Mouse (Mus musculus) forebrain, embryonic 11.5 days (tissue): ENCODE data around the gene Zfp46. TPM values are rescaled to one million over a fixed set of nuclear protein-coding genes. Genes with fewer than 3 reads are reported as not detected.

Experiments
- ATAC-seq: fragments of 200-750 bp; cut with Nextera tagmentation; replicated peaks from 2 replicates; pipeline ENCODE4 v1.8.0; 2017; ENCODE audit warnings: moderate TSS enrichment; ENCODE audit not compliant: low FRiP score
- DNase-seq: peaks from one replicate; pipeline ENCODE4 v3.0.0-alpha.2; 2017; ENCODE audit warnings: low spot score
- H3K27ac ChIP-seq: fragments of 300-500 bp; sonication (generic); 2 replicates; pipeline ENCODE4 v1.5.1; 2014; ENCODE audit warnings: low read depth, low read length
- H3K27me3 ChIP-seq: fragments of 300-500 bp; sonication (generic); 2 replicates; pipeline ENCODE4 v1.6.1; 2014; ENCODE audit warnings: mild to moderate bottlenecking, low read length, mixed read lengths; ENCODE audit not compliant: control insufficient read depth, insufficient read depth
- H3K36me3 ChIP-seq: fragments of 300-500 bp; sonication (generic); 2 replicates; pipeline ENCODE4 v1.6.1; 2014; ENCODE audit warnings: mild to moderate bottlenecking, low read length, moderate library complexity, mixed read lengths; ENCODE audit not compliant: control insufficient read depth, insufficient read depth
- H3K4me1 ChIP-seq: fragments of 300-500 bp; sonication (generic); replicated peaks from 2 replicates; pipeline ENCODE4 v1.6.1; 2014; ENCODE audit warnings: low read length, mixed read lengths; ENCODE audit not compliant: control insufficient read depth, insufficient read depth
- H3K4me2 ChIP-seq: fragments of 300-500 bp; sonication (generic); 2 replicates; pipeline ENCODE4 v1.6.1; 2014; ENCODE audit warnings: low read depth, mild to moderate bottlenecking, low read length, moderate library complexity, mixed read lengths; ENCODE audit not compliant: severe bottlenecking
- H3K4me3 ChIP-seq: fragments of 300-500 bp; sonication (generic); 2 replicates; pipeline ENCODE4 v1.5.1; 2014; ENCODE audit warnings: low read depth, low read length
- H3K9ac ChIP-seq: fragments of 300-500 bp; sonication (generic); 2 replicates; pipeline ENCODE4 v1.6.1; 2014; ENCODE audit warnings: low read length
- H3K9me3 ChIP-seq: fragments of 300-500 bp; sonication (generic); 2 replicates; pipeline ENCODE4 v1.6.1; 2016; ENCODE audit warnings: low read length, mixed read lengths; ENCODE audit not compliant: control insufficient read depth
- WGBS: fragments of 180-500 bp; shearing (Covaris S2); extraction: QIAGEN DNeasy Blood & Tissue Kit; methylation state at CpG from one replicate; pipeline ENCODE4 v1.1.7; 2014; 5-methylcytosine and 5-hydroxymethylcytosine counted together
- polyA plus RNA-seq: library from polyadenylated mRNA; unstranded; fragments of >200 nt; fragmentation: Nextera tagmentation; extraction: Ambion mirVana; gene quantifications from 2 replicates; pipeline ENCODE4 v1.2.1, GENCODE M21; 2014

Gene Zfp46
- polyA plus RNA-seq, 1 experiment from 2014 or later: 30.8 TPM

GRCm38 (mm10) chr4:136290781-136291595, 6.5 kb downstream of the Zfp46 start:
- no peak overlapping the region for H3K4me3 ChIP-seq
- H3K27me3 ChIP-seq: peaks cover 17% of the 10 kb centered on the region
- DNase-seq (peak; percentile 63), ATAC-seq (no peak)
- H3K9ac ChIP-seq: no peak overlapping the region
- H3K36me3 ChIP-seq: peaks cover 13% of the 10 kb centered on the region
- peaks cover 15% of the 10 kb centered on the region; the same call in 1 of the 2 replicates for H3K4me1 ChIP-seq
- 39% methylated on average over 39 of the region's 39 CpGs for WGBS
- no peak overlapping the region for H3K27ac ChIP-seq
- H3K9me3 ChIP-seq: peaks cover 3% of the 10 kb centered on the region; the same call in 1 of the 2 replicates
- H3K4me2 ChIP-seq: peak overlapping the region; percentile 13; the same call in 1 of the 2 replicates

- no peak overlapping the region for H3K9ac ChIP-seq
- WGBS: 92% methylated on average over 6 of the region's 6 CpGs
- DNase-seq: no peak
- H3K27ac ChIP-seq: no peak overlapping the region
- peaks cover 3% of the 10 kb centered on the region; the same call in 1 of the 2 replicates for H3K9me3 ChIP-seq
- ATAC-seq: no peak
- H3K4me2 ChIP-seq: no peak overlapping the region
- H3K27me3 ChIP-seq: peaks cover 17% of the 10 kb centered on the region
- peaks cover 12% of the 10 kb centered on the region; the same call in 1 of the 2 replicates for H3K4me1 ChIP-seq
- peaks cover 13% of the 10 kb centered on the region for H3K36me3 ChIP-seq
- no peak overlapping the region for H3K4me3 ChIP-seq
Measured at GRCm38 (mm10) chr4:136291692-136292091, 7.2 kb downstream of the Zfp46 start.

GRCm38 (mm10) chr4:136295941-136296340, 11.5 kb downstream of the Zfp46 start:
- ATAC-seq: no peak
- H3K36me3 ChIP-seq: peaks cover 3% of the 10 kb centered on the region; the same call in 1 of the 2 replicates

GRCm38 (mm10) chr4:136302462-136302861, 18.0 kb downstream of the Zfp46 start:
- H3K36me3 ChIP-seq: no peaks in the 10 kb centered on the region
- H3K9me3 ChIP-seq: no peaks in the 10 kb centered on the region
- ATAC-seq (no peak), DNase-seq (no peak)
- H3K4me2 ChIP-seq: no peak overlapping the region
- no peak overlapping the region for H3K4me3 ChIP-seq
- H3K9ac ChIP-seq: no peak overlapping the region
- H3K27me3 ChIP-seq: no peaks in the 10 kb centered on the region
- 86% methylated on average over 4 of the region's 4 CpGs for WGBS
- no peaks in the 10 kb centered on the region for H3K4me1 ChIP-seq
- no peak overlapping the region for H3K27ac ChIP-seq

More at GRCm38 (mm10) chr4:136295941-136296340, 11.5 kb downstream of the Zfp46 start:
- DNase-seq: no peak
- Histone ChIP-seq H3K27me3 (no peaks in the 10 kb centered on the region), H3K9me3 (no peaks in the 10 kb centered on the region), H3K4me1 (no peaks in the 10 kb centered on the region; the same call in 1 of the 2 replicates), H3K27ac (no peak overlapping the region), H3K4me3 (no peak overlapping the region), H3K4me2 (no peak overlapping the region), H3K9ac (no peak overlapping the region)
- WGBS: 80% methylated on average over 7 of the region's 7 CpGs

- DNase-seq (no peak), ATAC-seq (no peak)
- Histone ChIP-seq H3K4me3 (no peak overlapping the region), H3K4me2 (no peak overlapping the region), H3K9me3 (no peaks in the 10 kb centered on the region), H3K27ac (no peak overlapping the region), H3K27me3 (no peaks in the 10 kb centered on the region), H3K4me1 (no peaks in the 10 kb centered on the region), H3K36me3 (no peaks in the 10 kb centered on the region), H3K9ac (no peak overlapping the region)
- WGBS: 44% methylated on average over 2 of the region's 2 CpGs
Measured at GRCm38 (mm10) chr4:136304181-136304580, 19.7 kb downstream of the Zfp46 start.

- DNase-seq: no peak
- no peak overlapping the region for H3K9ac ChIP-seq
- no peaks in the 10 kb centered on the region for H3K9me3 ChIP-seq
- H3K4me1 ChIP-seq: peaks cover 9% of the 10 kb centered on the region
- ATAC-seq: no peak
- H3K27me3 ChIP-seq: no peaks in the 10 kb centered on the region
- no peak overlapping the region for H3K4me2 ChIP-seq
- H3K27ac ChIP-seq: no peak overlapping the region
- H3K36me3 ChIP-seq: no peaks in the 10 kb centered on the region
- H3K4me3 ChIP-seq: no peak overlapping the region
- 59% methylated on average over 2 of the region's 2 CpGs for WGBS
Measured at GRCm38 (mm10) chr4:136308355-136308754, 23.9 kb downstream of the Zfp46 start.

GRCm38 (mm10) chr4:136309780-136310179, 25.3 kb downstream of the Zfp46 start:
- Histone ChIP-seq H3K27me3 (no peaks in the 10 kb centered on the region), H3K27ac (peak overlapping the region; percentile 88; the same call in 1 of the 2 replicates), H3K4me2 (peak overlapping the region; percentile 47), H3K36me3 (no peaks in the 10 kb centered on the region), H3K9me3 (no peaks in the 10 kb centered on the region), H3K9ac (peak overlapping the region; percentile 81; the same call in 1 of the 2 replicates), H3K4me1 (peaks cover 10% of the 10 kb centered on the region), H3K4me3 (peak overlapping the region; percentile 100)
- ATAC-seq: no peak
- DNase-seq: peak; percentile 72
- WGBS: 4% methylated on average over 11 of the region's 11 CpGs

- peak within 1 kb of the TSS; percentile 100 for H3K9ac ChIP-seq
- DNase-seq: peak; percentile 100
- ATAC-seq: peak; percentile 100
- H3K27ac ChIP-seq: peak within 1 kb of the TSS; percentile 98
- peaks cover 10% of the 10 kb centered on the region for H3K4me1 ChIP-seq
- no peaks in the 10 kb centered on the region for H3K9me3 ChIP-seq
- peak within 1 kb of the TSS; percentile 78 for H3K4me2 ChIP-seq
- WGBS: under 1% methylated on average over 63 of the region's 65 CpGs
- no peaks in the 10 kb centered on the region for H3K27me3 ChIP-seq
- peak within 1 kb of the TSS; percentile 100 for H3K4me3 ChIP-seq
- no peaks in the 10 kb centered on the region for H3K36me3 ChIP-seq
Measured at GRCm38 (mm10) chr4:136310229-136311041, 26.0 kb downstream of the Zfp46 start, which contains the start of gene Hnrnpr. Gene Hnrnpr, plus strand, starts transcription at chr4:136310942.
